Mouse (Mus musculus) forebrain, postnatal 0 days (tissue): ENCODE measurements around the gene Cygb. TPM values are rescaled to one million over a fixed set of nuclear protein-coding genes. Genes with fewer than 3 reads are reported as not detected.

Experiments used
- ATAC-seq: fragments of 200-750 bp; cut with Nextera tagmentation; 2 replicates; pipeline ENCODE4 v1.8.0; 2017; ENCODE audit warnings: mild to moderate bottlenecking, moderate library complexity
- DNase-seq: peaks from one replicate; pipeline ENCODE4 v3.0.0-alpha.2; 2015
- H3K27ac ChIP-seq: fragments of 300-500 bp; sonication (generic); 2 replicates; pipeline ENCODE4 v1.5.1; 2014; ENCODE audit warnings: low read depth, mild to moderate bottlenecking, antibody characterized with exemption, low read length, moderate library complexity, mixed read lengths
- H3K27me3 ChIP-seq: fragments of 300-500 bp; sonication (generic); 2 replicates; pipeline ENCODE4 v1.6.1; 2014; ENCODE audit warnings: mild to moderate bottlenecking, low read length, mixed read lengths; ENCODE audit not compliant: insufficient read depth
- H3K36me3 ChIP-seq: fragments of 300-500 bp; sonication (generic); 2 replicates; pipeline ENCODE4 v1.6.1; 2014; ENCODE audit warnings: mild to moderate bottlenecking, moderate library complexity; ENCODE audit not compliant: insufficient read depth
- H3K4me1 ChIP-seq: fragments of 300-500 bp; sonication (generic); 2 replicates; pipeline ENCODE4 v1.6.1; 2014; ENCODE audit warnings: antibody characterized with exemption; ENCODE audit not compliant: insufficient read depth
- H3K4me2 ChIP-seq: fragments of 300-500 bp; sonication (generic); 2 replicates; pipeline ENCODE4 v1.6.1; 2014; ENCODE audit warnings: low read depth, mild to moderate bottlenecking, moderate library complexity
- H3K4me3 ChIP-seq: fragments of 300-500 bp; sonication (generic); 2 replicates; pipeline ENCODE4 v1.5.1; 2014; ENCODE audit warnings: low read depth, low read length, mixed read lengths
- H3K9ac ChIP-seq: fragments of 300-500 bp; sonication (generic); 2 replicates; pipeline ENCODE4 v1.6.1; 2014; ENCODE audit warnings: mild to moderate bottlenecking
- H3K9me3 ChIP-seq: fragments of 300-500 bp; sonication (generic); 2 replicates; pipeline ENCODE4 v1.6.1; 2016; ENCODE audit warnings: low read length
- CTCF ChIP-seq: sonication (generic); IDR thresholded peaks from 2 replicates; pipeline ENCODE4 v1.5.1; 2016; ENCODE audit warnings: antibody characterized with exemption, control low read depth, low read depth
- WGBS: fragments of 180-500 bp; shearing (Covaris S2); extraction: QIAGEN DNeasy Blood & Tissue Kit; methylation state at CpG from one replicate; pipeline ENCODE4 v1.1.7; 2014; 5-methylcytosine and 5-hydroxymethylcytosine counted together
- polyA plus RNA-seq: library from polyadenylated mRNA; unstranded; fragments of >200 nt; fragmentation: Nextera tagmentation; extraction: Ambion mirVana; gene quantifications from 2 replicates; pipeline ENCODE4 v1.2.1, GENCODE M21; 2015
- total RNA-seq: library from RNA; depleted of rRNA; stranded (reverse); fragments of >200 nt; gene quantifications from 2 replicates; pipeline ENCODE4 v1.2.3, GENCODE M21; 2014; rRNA removed

Cygb gene
- total and polyA plus RNA-seq, 2 experiments from 2014 or later: 20.7 to 27.6 TPM

DNA sequence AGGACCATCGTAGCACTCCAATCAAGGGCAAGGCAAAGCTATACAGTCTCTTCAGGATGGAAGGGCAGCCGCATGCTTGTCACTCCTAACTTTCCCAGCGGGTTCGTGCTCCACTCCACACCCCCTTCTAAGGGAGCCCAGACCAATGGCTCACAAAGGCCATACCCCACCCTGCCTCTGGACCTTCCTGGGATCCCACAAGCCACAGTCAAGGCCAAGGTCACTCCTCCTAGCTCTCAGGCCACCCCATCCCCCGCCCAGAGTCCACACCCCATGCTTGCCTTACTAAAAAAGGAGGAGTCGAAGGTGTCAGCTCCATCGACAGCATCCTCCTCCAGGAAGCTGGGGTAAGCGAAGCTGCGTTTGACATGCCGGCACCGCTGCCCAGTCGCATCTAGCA, 50.0 kb downstream of the Cygb start:
- WGBS: 88% methylated on average over 12 of the region's 12 CpGs
- H3K27me3 ChIP-seq: no peaks in the 10 kb centered on the region
- H3K27ac ChIP-seq: no peak overlapping the region
- no peak for DNase-seq
- no peaks in the 10 kb centered on the region for H3K4me1 ChIP-seq
- no peak overlapping the region for H3K4me2 ChIP-seq
- H3K4me3 ChIP-seq: no peak overlapping the region
- no peaks in the 10 kb centered on the region for H3K9me3 ChIP-seq
- H3K9ac ChIP-seq: no peak overlapping the region
- ATAC-seq: no peak
- TF ChIP-seq CTCF: no peak
- H3K36me3 ChIP-seq: no peaks in the 10 kb centered on the region

- no peaks in the 10 kb centered on the region for H3K27me3 ChIP-seq
- H3K9me3 ChIP-seq: no peaks in the 10 kb centered on the region
- no peak overlapping the region for H3K27ac ChIP-seq
- DNase-seq (no peak), ATAC-seq (no peak)
- no peak overlapping the region for H3K4me3 ChIP-seq
- peak; percentile 44; the same call in 1 of the 2 replicates for TF ChIP-seq CTCF
- no peaks in the 10 kb centered on the region for H3K4me1 ChIP-seq
- no peak overlapping the region for H3K9ac ChIP-seq
- H3K36me3 ChIP-seq: no peaks in the 10 kb centered on the region
- no peak overlapping the region for H3K4me2 ChIP-seq
- WGBS: 89% methylated on average over 10 of the region's 10 CpGs
Measured at GRCm38 (mm10) chr11:116603339-116603738, 50.8 kb downstream of the Cygb start.

GRCm38 (mm10) chr11:116602043-116602442, 52.1 kb downstream of the Cygb start:
- ATAC-seq: no peak

DNA sequence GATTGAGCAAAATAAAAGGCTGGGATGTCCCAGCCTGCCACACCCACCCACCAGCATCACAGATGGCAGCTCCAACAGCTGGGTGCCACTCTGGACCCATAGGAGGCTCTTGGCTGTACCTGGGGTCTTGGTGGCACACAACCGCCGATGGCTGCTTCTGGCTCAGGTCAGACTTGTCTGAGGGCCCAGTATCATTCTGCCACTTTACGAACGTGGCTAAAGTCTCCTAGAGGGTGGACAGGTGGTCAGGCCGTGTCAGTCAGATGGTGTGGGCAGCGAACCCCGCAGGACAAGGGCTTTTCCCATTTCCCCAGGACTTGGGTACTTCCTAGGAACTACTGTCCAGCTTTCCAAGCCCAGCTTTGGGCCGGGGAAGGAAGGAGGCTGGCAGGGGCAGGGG, 52.9 kb downstream of the Cygb start:
- DNase-seq (no peak), ATAC-seq (no peak)
- H3K9me3 ChIP-seq: no peaks in the 10 kb centered on the region
- H3K36me3 ChIP-seq: no peaks in the 10 kb centered on the region
- 91% methylated on average over 8 of the region's 8 CpGs for WGBS
- no peak overlapping the region for H3K4me2 ChIP-seq
- H3K4me3 ChIP-seq: no peak overlapping the region
- H3K27ac ChIP-seq: no peak overlapping the region
- no peaks in the 10 kb centered on the region for H3K4me1 ChIP-seq
- no peak for TF ChIP-seq CTCF
- H3K9ac ChIP-seq: no peak overlapping the region
- H3K27me3 ChIP-seq: no peaks in the 10 kb centered on the region

More at GRCm38 (mm10) chr11:116602043-116602442, 52.1 kb downstream of the Cygb start:
- Histone ChIP-seq H3K27ac (no peak overlapping the region), H3K36me3 (no peaks in the 10 kb centered on the region), H3K9me3 (no peaks in the 10 kb centered on the region), H3K4me2 (no peak overlapping the region), H3K4me1 (no peaks in the 10 kb centered on the region), H3K4me3 (no peak overlapping the region), H3K9ac (no peak overlapping the region), H3K27me3 (no peaks in the 10 kb centered on the region)
- DNase-seq: no peak
- 92% methylated on average over 8 of the region's 8 CpGs for WGBS
- no peak for TF ChIP-seq CTCF

GRCm38 (mm10) chr11:116599230-116599629, 54.9 kb downstream of the Cygb start:
- Histone ChIP-seq H3K36me3 (no peaks in the 10 kb centered on the region), H3K4me1 (no peaks in the 10 kb centered on the region), H3K27ac (no peak overlapping the region), H3K4me3 (no peak overlapping the region), H3K4me2 (no peak overlapping the region), H3K9me3 (no peaks in the 10 kb centered on the region), H3K9ac (no peak overlapping the region), H3K27me3 (no peaks in the 10 kb centered on the region)
- WGBS: 93% methylated on average over 15 of the region's 15 CpGs
- ATAC-seq (no peak), DNase-seq (no peak)
- no peak for TF ChIP-seq CTCF

DNA sequence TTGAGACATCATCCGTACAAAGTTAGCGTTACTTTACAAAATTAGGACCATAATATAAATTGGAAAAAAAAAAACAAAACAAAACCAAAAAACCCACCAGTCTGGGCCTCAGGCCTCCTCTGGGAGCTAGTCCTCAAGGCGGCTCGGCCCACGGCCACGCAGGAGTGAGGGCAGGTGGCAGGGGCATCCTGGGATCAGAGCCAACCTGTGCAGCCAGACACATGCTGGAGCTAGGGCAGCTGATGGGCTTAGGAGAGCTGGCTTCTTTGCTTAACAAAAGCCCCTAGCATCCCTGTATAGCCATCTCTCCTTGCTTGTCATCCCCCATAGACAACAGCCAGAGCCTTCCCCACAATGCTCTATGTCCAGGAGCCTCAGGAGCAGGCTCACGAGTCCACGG, 55.9 kb downstream of the Cygb start:
- Histone ChIP-seq H3K27me3 (no peaks in the 10 kb centered on the region), H3K9ac (no peak overlapping the region), H3K36me3 (no peaks in the 10 kb centered on the region), H3K27ac (no peak overlapping the region), H3K9me3 (no peaks in the 10 kb centered on the region), H3K4me2 (no peak overlapping the region), H3K4me1 (no peaks in the 10 kb centered on the region), H3K4me3 (no peak overlapping the region)
- DNase-seq: no peak
- no peak for TF ChIP-seq CTCF
- no peak for ATAC-seq
- 76% methylated on average over 8 of the region's 8 CpGs for WGBS

DNA sequence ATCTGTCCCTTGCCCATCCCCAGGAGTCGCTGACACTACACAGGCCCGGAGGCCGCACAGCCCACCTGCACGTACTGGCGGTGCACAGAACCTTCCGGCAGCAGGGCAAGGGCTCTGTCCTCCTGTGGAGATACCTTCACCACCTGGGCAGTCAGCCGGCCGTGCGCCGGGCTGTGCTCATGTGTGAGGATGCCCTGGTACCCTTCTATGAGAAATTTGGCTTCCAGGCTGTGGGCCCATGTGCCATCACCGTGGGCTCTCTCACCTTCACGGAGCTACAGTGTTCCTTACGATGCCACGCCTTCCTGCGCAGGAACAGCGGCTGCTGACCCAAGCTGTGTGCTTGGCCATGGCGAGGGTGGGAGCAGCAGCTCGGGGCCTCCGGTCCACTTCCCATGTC, 57.3 kb downstream of the Cygb start:
- TF ChIP-seq CTCF: no peak
- H3K4me2 ChIP-seq: no peak overlapping the region
- no peaks in the 10 kb centered on the region for H3K36me3 ChIP-seq
- H3K9me3 ChIP-seq: no peaks in the 10 kb centered on the region
- H3K27me3 ChIP-seq: no peaks in the 10 kb centered on the region
- ATAC-seq (no peak), DNase-seq (no peak)
- WGBS: 90% methylated on average over 19 of the region's 19 CpGs
- H3K9ac ChIP-seq: no peak overlapping the region
- H3K27ac ChIP-seq: no peak overlapping the region
- H3K4me3 ChIP-seq: no peak overlapping the region
- peaks cover 6% of the 10 kb centered on the region; the same call in 1 of the 2 replicates for H3K4me1 ChIP-seq

Other genes with a start within 250 kb of the Cygb start
- 92.7 and 105 TPM in 2 replicates for gene Rnf157, start 241.3 kb downstream of the Cygb start, total RNA-seq
- gene Rnf157, start 241.3 kb downstream of the Cygb start, polyA plus RNA-seq: 47.3 and 56.7 TPM in 2 replicates
- gene Ubald2, start 220.2 kb downstream of the Cygb start, total RNA-seq: 88.0 and 127 TPM in 2 replicates
- gene Ubald2, start 220.2 kb downstream of the Cygb start, polyA plus RNA-seq: 50.6 and 68.5 TPM in 2 replicates
- gene Qrich2, start 188.1 kb downstream of the Cygb start, total RNA-seq: not detected in 2 replicates
- gene Qrich2, start 188.1 kb downstream of the Cygb start, polyA plus RNA-seq: not detected in 2 replicates
- 92.2 and 96.0 TPM in 2 replicates for gene Prpsap1, start 160.1 kb downstream of the Cygb start, total RNA-seq
- gene Prpsap1, start 160.1 kb downstream of the Cygb start, polyA plus RNA-seq: 143 and 158 TPM in 2 replicates
- 12.7 and 13.8 TPM in 2 replicates for gene Sphk1, start 123.4 kb downstream of the Cygb start, total RNA-seq
- 8.7 and 10.2 TPM in 2 replicates for gene Sphk1, start 123.4 kb downstream of the Cygb start, polyA plus RNA-seq
- gene Ube2o, start 72.9 kb downstream of the Cygb start, total RNA-seq: 81.3 and 94.1 TPM in 2 replicates
- 26.6 and 32.1 TPM in 2 replicates for gene Ube2o, start 72.9 kb downstream of the Cygb start, polyA plus RNA-seq
- 0.31 and 0.62 TPM in 2 replicates for gene Aanat, start 67.9 kb downstream of the Cygb start, total RNA-seq
- 0.88 and 0.89 TPM in 2 replicates for gene Aanat, start 67.9 kb downstream of the Cygb start, polyA plus RNA-seq
- 1.6 and 1.9 TPM in 2 replicates for gene Rhbdf2, start 27.3 kb downstream of the Cygb start, total RNA-seq
- 0.75 and 0.97 TPM in 2 replicates for gene Rhbdf2, start 27.3 kb downstream of the Cygb start, polyA plus RNA-seq
- 1.5 and 3.3 TPM in 2 replicates for gene Prcd, start 779 bp downstream of the Cygb start, total RNA-seq
- 3.4 and 4.8 TPM in 2 replicates for gene Prcd, start 779 bp downstream of the Cygb start, polyA plus RNA-seq
- not detected in 2 replicates for gene St6galnac1, start 121.2 kb upstream of the Cygb start, total RNA-seq
- gene St6galnac1, start 121.2 kb upstream of the Cygb start, polyA plus RNA-seq: not detected in 2 replicates
- 9.8 TPM in 2 replicates for gene Mxra7, start 173.7 kb upstream of the Cygb start, total RNA-seq
- gene Mxra7, start 173.7 kb upstream of the Cygb start, polyA plus RNA-seq: 11.7 and 16.0 TPM in 2 replicates
- 40.3 and 55.4 TPM in 2 replicates for gene Mettl23, start 189.0 kb upstream of the Cygb start, total RNA-seq
- gene Mettl23, start 189.0 kb upstream of the Cygb start, polyA plus RNA-seq: 54.2 and 69.3 TPM in 2 replicates
- 41.4 and 55.9 TPM in 2 replicates for gene Jmjd6, start 189.1 kb upstream of the Cygb start, total RNA-seq
- gene Jmjd6, start 189.1 kb upstream of the Cygb start, polyA plus RNA-seq: 48.1 and 50.1 TPM in 2 replicates
- gene Mfsd11, start 198.1 kb upstream of the Cygb start, total RNA-seq: 29.9 and 38.2 TPM in 2 replicates
- gene Mfsd11, start 198.1 kb upstream of the Cygb start, polyA plus RNA-seq: 46.8 and 52.4 TPM in 2 replicates
- gene Srsf2, start 198.8 kb upstream of the Cygb start, total RNA-seq: 249 and 262 TPM in 2 replicates
- 477 and 486 TPM in 2 replicates for gene Srsf2, start 198.8 kb upstream of the Cygb start, polyA plus RNA-seq